Mouse (Mus musculus) activated CD4-positive, CD25-positive, alpha-beta regulatory T cell (primary cell): ENCODE results near the gene Cavin1. TPM values are rescaled to one million over a fixed set of nuclear protein-coding genes. Genes with fewer than 3 reads are reported as not detected.

Source experiments
- polyA plus RNA-seq, 2 experiments: library from polyadenylated mRNA; unstranded; fragments of 100-300 nt; shearing (Covaris generic); gene quantifications; one replicate each; pipeline ENCODE4 v1.2.1; 2017

Cavin1 gene
- not detected for polyA plus RNA-seq

DNA sequence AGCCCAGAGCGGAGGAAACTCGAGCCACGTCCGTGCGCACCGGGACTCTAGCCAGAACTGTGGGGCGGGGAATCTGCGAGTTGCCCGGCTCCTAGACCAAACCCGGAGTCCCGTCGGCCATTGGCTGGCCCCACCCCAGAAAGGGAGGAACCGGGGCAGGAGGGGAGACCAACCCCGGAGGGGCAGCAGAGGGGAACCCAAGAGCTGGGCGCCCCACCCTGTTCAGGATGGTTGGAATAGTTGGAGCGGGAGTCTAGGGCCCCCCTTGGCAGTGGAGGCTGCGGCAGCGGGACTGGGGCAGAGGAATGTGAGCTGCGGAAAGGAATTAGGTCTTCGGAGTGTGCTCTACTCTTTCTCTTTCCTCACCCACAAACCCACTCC lies at the start of gene Cavin1:
Gene Cavin1, minus strand, starts transcription at position 331 of the 381 bp plus-strand sequence.

DNA sequence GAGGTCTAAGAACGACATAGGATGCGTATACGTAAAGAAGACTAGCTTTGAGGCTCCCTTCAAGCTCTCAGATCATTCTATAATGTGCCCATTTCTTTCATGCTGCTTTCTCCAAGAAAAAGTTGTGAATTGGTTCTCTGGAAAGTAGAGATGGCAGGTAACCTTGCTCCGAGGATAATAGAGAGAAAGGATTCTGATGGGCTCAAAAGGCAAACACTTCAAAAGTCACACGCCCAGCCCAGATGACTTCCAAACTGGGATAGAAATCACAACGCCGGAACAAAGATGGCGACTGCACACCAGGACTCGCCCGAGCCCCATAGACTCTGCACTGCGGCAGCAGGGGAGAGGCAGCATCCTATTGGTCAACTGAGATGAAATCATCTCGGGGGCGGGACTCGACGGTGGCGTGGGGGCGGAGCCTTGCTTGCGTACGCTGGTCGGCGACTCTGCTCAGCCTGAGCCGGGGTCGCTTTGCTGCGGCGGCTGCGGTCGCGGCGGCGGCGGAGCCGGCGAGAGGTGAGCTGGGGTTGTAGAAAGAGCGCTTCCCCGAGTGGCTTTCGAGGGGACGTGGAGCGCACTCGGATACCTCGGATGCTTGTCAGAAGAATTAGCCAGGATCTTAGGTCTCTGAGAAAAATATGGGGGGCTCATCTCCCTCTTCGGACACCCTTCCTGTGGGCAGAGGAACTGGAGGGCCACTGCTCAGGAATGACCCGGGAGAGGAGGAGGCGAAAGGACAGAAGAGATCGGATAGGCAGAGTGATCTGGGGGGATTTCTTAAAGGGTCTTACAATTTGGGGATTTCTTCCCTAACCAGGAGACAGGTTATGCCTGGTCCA lies 38.6 kb upstream of the Cavin1 start, which contains the start of gene Atp6v0a1:
Gene Atp6v0a1, plus strand, starts transcription at position 407 of the 842 bp plus-strand sequence.

DNA sequence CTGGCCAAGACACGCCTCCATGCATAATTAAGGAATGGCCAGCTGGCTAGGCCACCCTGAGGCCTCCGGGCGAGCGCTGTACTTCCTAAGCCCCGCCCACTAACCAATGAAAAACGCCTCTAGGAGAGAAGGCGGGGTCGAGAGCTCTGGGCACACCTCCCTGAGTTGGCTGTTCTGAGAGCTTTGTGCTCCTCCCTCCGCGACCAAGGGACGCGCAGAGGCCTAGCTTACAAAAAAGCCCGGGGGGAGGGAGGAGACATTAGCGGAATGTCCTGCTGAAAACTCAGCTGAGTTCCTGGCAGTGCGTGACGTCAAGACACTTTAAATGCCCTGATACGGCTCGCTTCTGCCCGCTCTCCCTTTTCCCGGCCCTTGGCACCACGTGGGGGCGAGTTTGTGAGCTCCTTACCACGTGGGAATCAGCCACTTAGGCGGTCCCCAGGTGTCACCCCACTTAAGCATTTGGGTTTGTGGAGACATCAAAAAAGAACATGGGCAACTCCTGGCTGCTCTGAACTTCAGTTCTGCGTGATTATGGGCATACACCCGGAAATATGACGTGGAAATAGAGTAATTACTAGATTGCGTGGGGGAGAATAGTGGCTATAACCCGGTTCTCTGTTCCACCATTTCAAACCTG lies 31.1 kb downstream of the Cavin1 start, which contains the start of gene Stat3:
Gene Stat3, minus strand, starts transcription at position 29 of the 640 bp plus-strand sequence.

Other genes starting within 250 kb of the Cavin1 start
- 100 to 1,000 TPM in 1 of 2 experiments, 10 to 100 TPM in 1; 75.3 to 112 TPM for gene Rab5c, start 232.7 kb downstream of the Cavin1 start, polyA plus RNA-seq
- gene Kcnh4, start 210.9 kb downstream of the Cavin1 start, polyA plus RNA-seq: under 1 TPM in 1 of 2 experiments, not detected in 1; 0.04 TPM
- not detected for gene Hcrt, start 208.0 kb downstream of the Cavin1 start, polyA plus RNA-seq
- 1 to 10 TPM; 1.2 to 4.5 TPM for gene Ghdc, start 199.9 kb downstream of the Cavin1 start, polyA plus RNA-seq
- gene Stat5b, start 120.2 kb downstream of the Cavin1 start, polyA plus RNA-seq: 100 to 1,000 TPM in 1 of 2 experiments, 10 to 100 TPM in 1; 92.0 to 154 TPM
- 10 to 100 TPM; 75.2 to 88.1 TPM for gene Stat5a, start 111.5 kb downstream of the Cavin1 start, polyA plus RNA-seq
- 100 to 1,000 TPM; 167 to 244 TPM for gene Stat3, start 31.3 kb downstream of the Cavin1 start, polyA plus RNA-seq
- gene Atp6v0a1, start 38.6 kb upstream of the Cavin1 start, polyA plus RNA-seq: 10 to 100 TPM in 1 of 2 experiments, 1 to 10 TPM in 1; 6.1 to 13.6 TPM
- gene Naglu, start 99.1 kb upstream of the Cavin1 start, polyA plus RNA-seq: 10 to 100 TPM; 18.9 to 25.9 TPM
- under 1 TPM in 1 of 2 experiments, not detected in 1; 0.52 TPM for gene Hsd17b1, start 107.5 kb upstream of the Cavin1 start, polyA plus RNA-seq
- gene Coasy, start 111.7 kb upstream of the Cavin1 start, polyA plus RNA-seq: 10 to 100 TPM; 32.3 to 36.4 TPM
- 10 to 100 TPM; 90.2 to 93.1 TPM for gene Mlx, start 116.4 kb upstream of the Cavin1 start, polyA plus RNA-seq
- gene Psmc3ip, start 124.5 kb upstream of the Cavin1 start, polyA plus RNA-seq: 1 to 10 TPM; 7.1 to 8.4 TPM
- gene Retreg3, start 149.0 kb upstream of the Cavin1 start, polyA plus RNA-seq: 10 to 100 TPM; 61.6 to 75.9 TPM
- 10 to 100 TPM; 31.0 to 43.3 TPM for gene Tubg1, start 149.1 kb upstream of the Cavin1 start, polyA plus RNA-seq
- gene Tubg2, start 185.0 kb upstream of the Cavin1 start, polyA plus RNA-seq: 1 to 10 TPM in 1 of 2 experiments, under 1 TPM in 1; 0.48 to 2.5 TPM
- under 1 TPM; 0.17 to 0.28 TPM for gene Cntnap1, start 199.6 kb upstream of the Cavin1 start, polyA plus RNA-seq
- gene Plekhh3, start 200.5 kb upstream of the Cavin1 start, polyA plus RNA-seq: 1 to 10 TPM in 1 of 2 experiments, under 1 TPM in 1; 0.61 to 1.3 TPM
- gene Ccr10, start 204.6 kb upstream of the Cavin1 start, polyA plus RNA-seq: 10 to 100 TPM in 1 of 2 experiments, under 1 TPM in 1; 0.92 to 15.6 TPM